Mouse (Mus musculus) left cerebral cortex, postnatal 4 days (tissue): ENCODE measurements at regions not wholly inside any gene's neighbourhood (a gene's known extent, or its start where the extent isn't known, plus 50 kb on each side); places are given as distances from the start of the nearest gene placed in this dataset.

Experiments
- DNase-seq: peaks from one replicate; pipeline ENCODE4 v3.0.0-alpha.2; 2022
- intact Hi-C: fragments of 180-260 bp; cut with DNase I; formaldehyde crosslinking; loops from one replicate; pipeline ENCODE4 v1.15.1; 2025

DNA sequence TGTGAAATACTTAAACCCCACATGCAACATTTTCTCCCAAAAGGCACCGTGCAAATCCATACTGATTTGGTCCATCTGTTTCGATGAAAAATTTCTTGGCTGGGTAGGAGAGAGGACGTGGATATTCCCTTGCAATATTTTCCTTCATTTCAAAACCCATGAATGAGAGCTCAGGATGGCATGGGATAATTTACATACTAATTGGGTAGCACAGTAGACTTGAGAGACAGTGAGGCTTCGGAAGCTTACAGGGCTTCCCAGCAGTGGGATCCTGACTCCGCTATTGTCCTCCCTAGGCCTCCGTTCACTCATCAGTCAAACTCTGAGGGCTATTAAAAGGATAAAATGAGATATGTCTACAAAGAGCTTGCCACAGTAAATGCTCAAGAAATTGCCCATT is 59.8 kb downstream of the Sox3 start:
- intact Hi-C loops = no loop called here
- no peak for DNase-seq

DNA sequence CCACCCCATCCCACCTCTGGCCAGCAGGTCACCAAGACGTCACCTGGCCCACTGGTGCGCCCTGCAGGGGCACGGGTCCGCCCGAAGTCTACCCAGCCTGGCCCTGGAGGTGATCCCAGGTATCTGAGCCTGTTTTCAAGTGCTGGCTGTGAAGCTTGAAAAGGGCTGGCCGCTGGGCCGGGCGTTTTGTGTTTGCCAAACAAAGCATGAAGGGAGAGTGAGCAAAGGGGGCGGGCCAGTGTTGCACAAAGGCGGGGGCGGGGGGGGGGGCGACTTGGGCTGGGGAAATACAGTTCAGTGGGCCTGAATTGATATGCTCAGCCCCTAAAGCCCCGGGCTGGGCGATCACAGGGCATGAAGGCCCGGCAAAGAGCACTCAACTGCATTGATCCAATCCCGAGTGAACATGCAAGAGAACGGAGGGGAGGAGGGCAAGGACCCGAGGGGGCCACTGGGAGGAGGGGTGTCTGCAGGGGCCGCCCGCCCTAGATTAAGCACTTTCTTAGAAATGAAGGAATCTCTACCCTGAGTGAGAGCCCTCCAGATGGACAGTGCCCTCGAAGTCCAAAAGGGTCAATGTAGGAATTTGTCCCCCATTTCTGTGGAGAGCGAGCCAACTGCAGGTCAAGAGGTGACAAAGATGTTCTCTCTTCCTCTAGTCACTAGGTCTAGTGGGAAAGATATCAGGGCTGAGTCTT is 61.8 kb downstream of the Sox3 start:
- intact Hi-C loops = no loop called here
- peak; percentile 14 for DNase-seq

DNA sequence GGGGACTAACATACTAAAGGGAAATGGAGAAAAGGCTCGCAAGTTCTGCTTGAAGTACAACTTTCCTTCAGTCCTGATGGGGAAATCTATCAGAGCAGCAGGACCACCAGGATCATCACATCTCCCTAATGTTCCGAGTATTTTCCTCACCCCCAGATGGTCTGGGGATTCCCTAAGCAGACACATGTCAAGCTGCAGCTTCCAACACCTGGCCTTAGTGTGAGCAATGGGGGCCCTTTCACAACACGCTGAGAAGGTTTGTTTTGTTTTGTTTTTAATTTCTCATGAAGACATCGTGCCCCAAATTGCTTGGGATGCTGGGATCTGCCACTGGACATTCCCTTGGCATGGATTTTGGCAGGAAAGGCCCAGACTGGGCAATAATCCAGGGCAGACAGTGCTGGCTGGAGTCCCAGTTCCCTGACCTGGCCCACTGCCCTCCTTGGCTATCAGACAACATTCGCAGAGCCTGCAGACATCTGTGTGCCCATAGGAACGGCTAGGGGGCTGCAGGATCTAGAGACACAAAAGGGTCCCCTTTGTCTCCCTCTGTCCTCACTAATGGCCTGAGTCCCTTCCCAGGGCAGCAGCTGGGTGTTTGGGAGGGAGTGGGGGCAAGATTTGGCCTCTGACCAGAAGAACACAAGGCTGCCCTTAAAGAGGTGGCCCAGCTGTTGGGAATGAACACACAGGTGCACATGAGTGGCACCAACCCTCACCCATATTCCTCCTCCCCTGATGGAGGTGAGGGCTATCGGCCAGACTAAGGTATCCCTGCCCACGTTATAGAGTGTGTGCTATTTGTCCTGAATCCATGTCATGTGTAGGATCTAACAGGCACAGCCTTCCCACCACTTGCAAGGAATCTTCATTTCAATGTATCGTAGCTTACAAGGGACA is 67.8 kb downstream of the Sox3 start:
- intact Hi-C loops = no loop called here
- peak; percentile 70 for DNase-seq

DNA sequence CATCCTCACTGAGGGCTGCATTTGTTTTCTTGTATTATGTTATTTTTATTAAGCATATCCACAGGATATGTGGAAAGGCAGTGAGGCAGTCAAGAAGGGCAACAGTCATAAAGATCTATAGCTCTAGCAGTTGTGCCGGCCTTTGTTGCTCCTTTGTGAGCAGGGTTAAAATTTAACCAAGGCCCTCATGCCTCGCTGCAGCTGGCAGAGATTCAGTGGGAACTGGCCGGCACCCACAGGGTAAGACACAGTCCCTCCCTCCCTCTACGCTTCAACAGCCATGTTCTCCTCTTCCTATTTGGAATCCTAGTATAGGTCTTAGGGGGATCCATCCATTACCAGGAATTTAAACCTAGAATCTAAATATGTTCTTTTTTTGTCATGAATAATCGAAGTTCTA is 94.7 kb downstream of the Sox3 start:
- intact Hi-C loops = no loop called here
- DNase-seq = peak; percentile 2

DNA sequence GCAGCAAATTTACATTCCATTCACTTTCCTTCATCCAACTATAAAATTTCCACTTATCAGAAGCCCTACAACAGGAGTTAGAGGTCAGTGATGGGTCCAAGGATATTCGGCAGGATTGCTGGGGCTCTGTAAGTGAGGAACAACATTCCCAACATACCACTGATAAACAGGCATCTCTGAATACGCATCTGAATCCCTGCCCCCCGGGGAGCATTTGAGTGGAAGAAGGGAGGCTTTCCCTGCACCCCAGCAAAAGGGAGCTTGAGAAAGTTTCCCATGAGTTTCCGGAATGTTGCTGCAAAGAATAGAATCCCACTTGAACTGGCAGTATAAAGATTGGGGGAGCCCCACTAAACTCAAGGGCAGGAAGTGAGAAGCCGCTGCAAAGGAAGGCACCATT is 112.5 kb downstream of the Sox3 start:
- intact Hi-C loops = no loop called here
- no peak for DNase-seq

DNA sequence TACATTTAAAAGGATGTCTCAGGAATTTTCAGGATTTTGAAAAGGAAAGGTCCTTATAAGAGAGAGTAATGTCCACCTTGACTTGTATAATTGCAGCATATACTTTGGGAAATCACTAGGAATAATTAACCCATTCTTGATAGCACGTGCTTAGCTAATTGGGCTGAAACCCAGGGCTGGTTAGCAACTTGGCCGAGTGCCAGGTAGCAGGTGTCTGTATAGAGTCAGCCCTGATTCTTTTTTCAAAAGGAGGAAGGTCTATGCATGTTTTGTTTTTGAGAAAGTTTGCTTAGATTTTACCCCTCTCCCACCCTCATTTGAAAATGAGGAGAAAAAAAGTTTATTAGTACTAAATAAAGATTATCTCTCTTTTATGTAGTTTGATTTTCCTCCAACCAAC is 113.1 kb downstream of the Sox3 start:
- intact Hi-C loops = no loop called here
- peak; percentile 59 for DNase-seq

DNA sequence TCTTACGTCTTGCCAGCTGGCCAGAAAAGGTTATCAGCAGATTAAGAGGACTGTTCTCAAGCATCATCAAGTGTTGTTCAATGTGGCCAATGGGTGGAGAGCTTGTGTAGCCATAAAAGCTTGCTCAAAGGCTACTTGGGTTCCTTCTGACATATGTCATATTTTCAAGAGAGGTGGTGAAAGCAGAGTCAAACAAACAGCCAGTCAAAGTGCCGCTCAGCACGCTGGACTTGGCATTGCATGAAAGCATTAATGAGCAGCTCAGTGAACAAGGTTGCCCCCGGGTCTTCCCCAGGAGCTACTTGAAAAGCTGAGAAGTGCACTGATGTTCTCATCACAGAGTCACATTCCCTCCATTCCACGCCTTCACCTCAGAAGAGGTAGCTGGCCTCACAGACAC is 119.6 kb downstream of the Sox3 start:
- no peak for DNase-seq
- intact Hi-C loops = no loop called here

DNA sequence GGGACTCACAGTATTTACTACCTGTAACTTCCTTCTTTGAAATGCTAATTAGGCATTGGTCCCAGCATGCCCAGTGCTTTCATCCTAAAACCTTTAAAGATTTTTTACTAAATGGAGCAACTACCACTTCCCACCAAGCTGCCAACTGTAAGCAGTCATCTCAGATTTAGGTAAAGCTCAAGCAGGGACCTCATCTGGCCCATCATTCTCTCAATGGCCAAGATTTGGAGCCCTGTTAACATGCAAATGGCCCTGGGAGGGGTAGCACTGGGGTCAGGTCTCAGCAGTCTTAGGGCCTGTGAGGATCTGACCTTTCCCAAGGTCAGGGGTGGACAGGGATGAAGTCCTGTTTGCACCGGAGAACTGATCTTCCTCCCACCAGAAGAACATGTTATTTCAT is 120.8 kb downstream of the Sox3 start:
- intact Hi-C loops = no loop called here
- DNase-seq = no peak

DNA sequence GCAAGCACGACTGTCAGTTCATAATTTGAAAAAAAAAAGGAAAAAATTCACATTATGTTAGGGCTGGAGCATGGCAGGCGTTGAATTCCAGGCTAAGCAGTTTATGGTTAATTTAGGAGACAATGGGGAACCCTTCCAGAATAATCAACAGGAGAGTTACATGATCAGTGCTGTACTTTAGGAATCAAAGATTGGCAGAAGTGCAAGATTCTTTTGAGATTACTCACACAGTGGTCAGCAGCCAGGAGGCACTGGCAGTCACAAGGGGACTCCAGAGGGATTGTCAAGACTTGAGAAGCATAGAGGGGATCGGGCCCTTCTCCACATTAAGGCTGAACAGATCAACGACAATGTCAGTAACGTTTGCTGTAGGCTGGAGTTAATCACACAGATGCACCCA is 142.8 kb downstream of the Sox3 start:
- intact Hi-C loops = no loop called here
- no peak for DNase-seq

DNA sequence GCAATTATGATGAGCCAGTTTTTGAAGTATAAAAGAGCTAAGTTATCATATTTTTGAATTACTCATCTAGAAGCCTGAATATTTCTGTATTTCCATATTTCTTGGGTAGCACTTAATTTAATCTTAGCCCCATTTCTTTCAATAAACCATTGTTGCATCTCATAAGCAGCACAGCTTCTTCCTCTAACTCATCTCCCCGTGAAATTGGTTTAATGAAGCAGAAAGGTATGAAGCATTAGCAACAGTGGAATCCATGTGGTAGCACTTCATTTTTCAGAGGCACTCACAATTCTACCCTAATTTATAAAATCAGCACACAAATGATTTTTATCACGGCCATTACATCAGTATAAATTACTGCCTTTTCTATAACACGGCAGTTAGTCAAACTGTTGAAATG is 149.3 kb downstream of the Sox3 start:
- no peak for DNase-seq
- intact Hi-C loops = no loop called here

DNA sequence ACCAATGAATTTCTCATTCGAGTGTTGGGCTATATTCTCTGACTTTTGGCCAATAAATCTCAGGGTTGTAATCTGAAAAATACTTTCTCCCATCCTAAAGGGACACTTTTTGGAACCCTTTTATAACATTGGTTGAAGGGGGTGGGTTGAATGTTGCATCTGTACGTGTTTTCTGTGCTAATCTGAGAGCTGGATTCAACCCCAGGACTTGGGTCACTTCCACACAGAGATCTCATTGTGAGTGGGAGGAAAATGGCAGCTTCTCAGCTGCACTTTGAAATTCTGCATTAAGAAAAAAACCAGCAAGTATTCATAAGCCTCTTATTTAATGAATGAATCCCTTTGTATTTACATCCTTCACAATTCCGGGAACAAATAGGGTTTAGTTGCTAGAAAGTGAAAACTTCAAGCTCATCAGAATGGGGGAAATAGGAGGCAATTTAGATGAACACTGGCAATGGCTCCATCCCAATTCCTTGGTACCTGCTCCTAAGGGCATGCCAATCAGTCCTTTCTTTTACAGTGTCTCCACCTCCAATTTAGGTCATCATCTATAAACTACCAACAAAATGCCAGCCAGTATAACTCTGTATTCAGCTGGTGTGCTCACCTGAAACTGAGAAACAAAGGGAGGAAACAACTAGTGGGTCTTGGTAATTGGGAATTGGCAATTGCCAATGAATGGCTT is 150.1 kb downstream of the Sox3 start:
- intact Hi-C loops = no loop called here
- DNase-seq = no peak

DNA sequence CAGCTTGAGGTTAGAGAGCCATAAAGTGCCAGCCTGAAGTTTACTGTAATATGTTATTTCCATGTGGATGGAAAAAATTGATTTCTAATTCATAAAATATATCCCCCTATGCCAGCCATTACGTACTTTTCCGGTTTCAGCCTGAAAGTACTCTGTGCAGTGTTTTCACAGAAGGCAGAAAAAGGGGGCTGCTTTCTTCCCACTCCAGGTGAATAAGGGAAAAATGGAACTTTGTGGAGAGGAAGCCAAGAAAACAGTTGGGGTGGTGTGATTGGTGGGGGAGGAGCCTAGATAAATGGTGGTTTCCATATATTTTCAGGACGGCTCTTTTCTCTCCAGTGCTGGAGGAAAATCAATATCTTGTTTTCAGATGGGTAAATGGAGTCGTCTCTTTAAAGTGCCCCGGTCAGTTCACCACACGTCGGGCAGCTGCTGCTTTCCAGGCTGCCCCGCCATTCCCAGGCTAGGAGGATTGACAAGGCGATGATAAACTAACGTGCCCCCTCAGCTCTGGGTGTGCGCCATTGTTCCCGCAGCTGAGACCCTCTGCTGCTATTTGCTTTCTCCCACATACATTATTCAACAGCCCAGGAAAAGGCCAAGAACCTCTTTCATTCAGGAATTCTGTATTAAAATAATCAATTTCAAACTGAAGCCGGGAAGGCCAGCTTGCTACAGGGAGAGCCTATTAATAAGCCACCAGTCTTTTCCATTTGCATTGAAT is 127.1 kb upstream of the Atp11c start:
- intact Hi-C loops = no loop called here

DNA sequence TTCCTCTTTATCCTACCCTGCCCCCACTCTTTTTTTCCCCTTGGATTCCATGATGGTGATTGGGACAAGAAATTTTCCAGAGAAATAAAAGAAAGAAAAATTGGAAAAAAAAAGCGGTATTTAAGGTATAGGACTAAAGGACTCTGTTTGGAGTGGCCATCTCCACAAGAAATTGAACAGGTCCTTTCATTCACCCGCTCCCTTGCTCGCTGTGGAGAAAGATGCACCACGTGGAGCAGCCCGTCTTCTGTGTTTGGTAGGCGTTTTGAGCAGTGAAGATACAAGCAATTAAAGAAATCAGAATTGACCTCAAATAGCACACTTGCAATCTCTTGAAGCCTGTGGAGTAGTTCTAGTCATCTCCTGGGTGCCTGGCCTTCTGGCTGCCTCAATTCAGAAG is 126.3 kb upstream of the Atp11c start:
- intact Hi-C loops = no loop called here
- DNase-seq = no peak

More for the DNA sequence above, 127.1 kb upstream of the Atp11c start:
- DNase-seq = no peak

DNA sequence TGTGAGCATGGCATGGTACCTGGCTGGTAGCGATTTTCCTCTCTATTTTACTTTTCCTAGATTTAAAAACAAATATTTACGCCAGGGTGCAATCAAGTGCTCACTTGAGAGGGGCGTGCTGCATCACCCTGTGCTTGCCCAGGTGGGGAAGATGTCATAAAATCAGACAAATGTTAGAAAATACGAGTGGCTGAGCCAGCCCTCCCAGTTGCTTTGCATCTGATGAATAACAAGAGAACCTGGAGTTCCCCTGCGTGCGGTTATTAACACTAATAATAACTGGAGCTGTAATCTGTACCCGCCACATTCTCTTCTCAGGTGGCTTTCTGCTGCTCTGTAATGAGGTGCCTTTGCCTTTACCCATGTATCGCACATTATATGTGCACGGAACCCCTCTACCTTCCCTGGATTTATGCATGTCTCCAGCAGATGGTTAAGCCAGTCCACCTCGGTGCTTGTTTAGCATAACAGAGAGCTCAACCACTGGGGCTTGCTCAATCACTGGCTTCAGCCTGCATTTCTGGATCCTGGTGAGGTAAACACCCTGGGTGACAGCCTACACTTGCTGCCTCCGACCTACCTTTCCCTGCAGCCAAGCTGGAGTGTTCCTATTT is 125.8 kb upstream of the Atp11c start:
- no peak for DNase-seq

DNA sequence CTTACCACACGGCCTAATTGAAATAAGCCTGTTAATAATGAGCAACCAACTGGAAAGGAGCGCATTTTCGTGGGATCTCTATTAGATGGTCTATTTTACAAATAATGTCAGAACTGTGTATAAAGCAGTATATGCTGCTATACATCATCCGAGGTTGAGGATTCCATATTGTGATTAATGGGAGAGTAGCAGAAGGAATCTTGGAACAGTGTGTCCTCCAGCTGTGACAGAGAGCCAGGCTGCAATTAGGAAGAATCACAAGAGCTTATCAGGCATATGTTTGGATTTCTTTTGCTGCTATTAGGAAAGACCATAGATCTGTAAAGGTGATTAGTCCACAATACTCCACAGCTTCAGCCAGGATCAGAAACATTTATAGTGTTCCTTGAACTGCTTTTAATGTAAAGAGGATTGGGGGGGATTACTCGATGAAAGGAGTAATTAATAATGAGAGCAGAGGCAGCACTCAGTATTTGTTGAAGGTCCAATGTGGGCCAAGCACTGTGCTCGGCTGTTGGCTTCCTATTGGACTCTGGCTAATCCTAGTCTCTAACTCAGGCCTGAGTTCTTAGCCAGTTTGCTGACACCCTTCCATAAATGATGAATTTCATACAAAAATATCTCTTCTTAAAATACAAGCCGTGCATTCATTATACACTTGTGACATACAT is 88.7 kb upstream of the Atp11c start:
- DNase-seq = no peak
- intact Hi-C loops = no loop called here

More for the DNA sequence above, 125.8 kb upstream of the Atp11c start:
- intact Hi-C loops = no loop called here

DNA sequence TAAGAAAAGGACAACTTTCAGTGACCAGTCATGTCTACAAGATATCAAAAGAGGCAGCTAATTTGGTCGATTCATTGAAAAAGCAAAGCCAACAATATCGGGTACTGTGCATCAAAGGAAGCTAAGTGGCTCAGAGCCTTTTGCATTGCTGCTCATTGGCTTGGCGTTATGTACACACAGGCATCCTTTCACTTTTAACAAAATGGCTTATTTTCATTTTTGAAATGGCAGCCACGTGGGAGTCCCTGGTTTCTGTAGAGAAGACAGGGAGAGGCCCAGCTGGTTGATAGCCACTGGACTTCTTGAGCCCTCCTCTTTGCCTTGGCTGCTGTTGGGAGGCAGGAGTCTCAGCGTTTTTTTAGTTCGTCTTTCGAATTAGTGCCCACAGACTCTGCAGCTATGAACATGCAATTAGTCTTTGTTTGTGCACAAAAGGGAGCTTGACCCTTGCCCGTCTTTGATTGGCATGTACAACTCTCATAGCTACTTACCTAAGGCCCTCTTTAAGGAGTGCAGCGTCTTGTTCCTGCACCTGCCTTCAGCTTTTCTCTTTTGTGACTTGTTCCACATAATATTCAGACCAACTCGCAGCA is 52.3 kb upstream of the Atp11c start:
- no peak for DNase-seq
- intact Hi-C loops = no loop called here
